Mouse (Mus musculus) ES-E14 (cell line): ENCODE results near the gene Tnks1bp1.

Experiments
- ZC3H11A ChIP-seq: IDR thresholded peaks from 2 replicates; pipeline ENCODE4 v1.6.1; 2012; ENCODE audit warnings: low read depth, mild to moderate bottlenecking, inconsistent platforms, low read length, borderline replicate concordance
- ZNF384 ChIP-seq: IDR thresholded peaks from 2 replicates; pipeline ENCODE4 v1.6.1; 2012; ENCODE audit warnings: low read depth, low read length, inconsistent platforms

- TF ChIP-seq ZC3H11A (no peak), ZNF384 (no peak)
Measured at GRCm38 (mm10) chr2:85053192-85053816, 5.5 kb downstream of the Tnks1bp1 start.
